Mouse (Mus musculus) heart, adult 18-20 months (tissue): ENCODE results near the gene Rfesd. TPM values are rescaled to one million over a fixed set of nuclear protein-coding genes. Genes with fewer than 3 reads are reported as not detected.

Source experiments
- DNase-seq, 2 experiments: peaks; one replicate each; pipeline ENCODE4 v3.0.0; 2021 to 2022; ENCODE audit warnings: mixed read lengths in 1 of 2
- long read RNA-seq, 2 experiments: library from polyadenylated mRNA; stranded (forward); transcript quantifications; one replicate each; pipeline ENCODE4 v2.0.0; 2021
- total RNA-seq, 2 experiments: library from RNA; stranded (reverse); gene quantifications; 2 replicates each; pipeline ENCODE4 v1.2.3; 2021

The Rfesd gene
- total RNA-seq = 10 to 100 TPM; 11.6 to 13.8 TPM
- long read RNA-seq, experiment 1, transcript Rfesd-202 (4 exons, 595 nt) = major isoform, 7 of 14 reads
- long read RNA-seq, experiment 1, partial matches to known transcripts = 2 of 14 reads
- long read RNA-seq, experiment 1, other reads (novel, unspliced or antisense) = 1 of 14 reads
- long read RNA-seq, experiment 2, transcript Rfesd-203 (4 exons, 1,436 nt) = major isoform, 5 of 14 reads
- long read RNA-seq, experiment 2, transcript Rfesd-202 (4 exons, 595 nt) = major isoform, 5 of 14 reads
- long read RNA-seq, experiment 2, partial matches to known transcripts = 2 of 14 reads
- long read RNA-seq, experiment 2, other reads (novel, unspliced or antisense) = 1 of 14 reads

DNA sequence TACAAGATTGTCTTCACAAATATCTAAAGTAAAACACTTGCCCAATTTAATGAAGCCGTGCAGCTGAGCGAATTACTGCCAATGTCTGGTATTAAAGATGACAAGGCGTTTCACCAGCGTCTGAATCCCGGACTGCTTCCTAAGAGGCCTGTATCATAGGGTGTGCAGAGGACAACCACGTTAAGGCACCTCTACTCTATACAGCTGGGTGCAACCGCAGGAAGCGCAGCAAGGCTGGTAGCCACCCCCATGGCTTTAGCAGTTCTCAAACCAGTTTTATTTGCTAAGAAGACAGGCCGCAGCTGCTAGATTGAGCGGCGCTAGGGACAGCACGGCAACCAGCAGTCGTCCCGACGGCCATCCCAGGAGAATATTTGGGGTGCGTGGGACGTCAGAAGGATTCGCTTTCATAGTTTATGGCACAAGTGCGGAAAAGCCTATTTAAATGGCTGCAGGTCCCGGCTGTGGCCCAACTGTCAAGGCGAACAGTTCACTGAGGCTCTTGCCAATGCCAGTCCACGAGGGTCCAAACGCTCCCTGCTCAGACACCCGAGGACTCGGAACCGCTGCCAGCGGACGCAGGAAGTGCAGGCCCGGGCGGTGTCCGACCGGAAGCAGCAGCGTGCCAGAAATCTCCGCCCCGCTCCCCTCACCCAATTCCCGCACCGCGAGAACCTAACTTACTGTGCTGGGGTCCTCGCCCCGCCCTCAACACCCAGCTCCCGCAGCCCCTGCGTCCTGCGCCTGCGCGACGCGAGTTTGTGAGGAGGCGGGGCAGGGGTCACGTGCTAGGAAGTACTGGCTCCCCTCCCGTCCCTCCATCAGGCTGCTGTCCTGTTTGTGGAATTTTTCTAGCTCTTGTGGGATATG lies at the start of gene Rfesd:
Gene Rfesd (minus strand): TSS at position 746 of the 870 bp plus-strand sequence.
- peak; percentile 98 to 99 for DNase-seq

DNA sequence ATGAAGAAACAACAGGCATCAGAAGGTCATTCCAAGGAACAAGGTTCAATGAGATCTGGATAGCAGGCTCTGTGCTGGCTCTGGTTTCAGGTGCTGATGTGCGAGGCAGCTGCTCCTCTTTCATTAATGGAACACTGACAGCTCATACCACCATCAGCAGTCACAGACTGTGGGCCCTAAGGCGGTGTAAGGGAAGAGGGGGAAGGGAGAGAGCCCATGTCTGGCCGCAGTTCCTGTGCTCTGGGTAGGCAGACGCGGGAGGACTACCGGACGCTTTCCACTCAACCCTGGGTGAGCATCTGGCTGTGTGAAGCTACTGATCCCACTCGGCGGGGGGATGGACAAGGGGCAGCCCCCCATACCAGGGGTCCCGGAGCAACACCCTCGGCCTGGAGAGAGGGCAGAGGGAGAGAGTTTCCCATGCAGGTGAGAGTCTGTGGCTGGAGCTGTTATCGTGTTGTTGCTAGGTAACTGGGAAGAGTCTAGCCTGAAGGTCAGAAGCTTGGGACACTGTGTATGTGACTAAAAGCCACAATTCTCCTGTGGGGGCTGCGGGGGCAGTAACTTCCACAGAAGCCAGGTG lies 45.9 kb upstream of the Rfesd start:
- DNase-seq = no peak

DNA sequence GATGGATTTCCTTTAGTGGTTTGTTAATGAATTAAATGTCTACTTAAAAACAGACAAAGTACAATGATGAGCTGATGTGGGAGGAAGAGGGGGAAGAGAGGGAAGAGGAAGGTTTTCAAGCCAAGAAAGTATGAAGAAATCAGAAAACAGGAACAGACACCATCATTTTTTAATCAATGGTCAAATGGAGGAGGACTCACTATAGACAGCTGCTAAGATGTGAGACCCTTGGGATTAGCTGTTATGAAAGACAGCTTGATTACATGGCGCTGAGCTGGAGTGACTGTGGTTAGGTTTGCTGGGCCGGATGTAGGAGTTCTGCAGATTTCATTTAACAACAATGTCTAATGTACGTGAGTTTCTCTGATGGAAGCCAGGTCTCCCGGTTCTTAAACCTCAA lies 45.0 kb upstream of the Rfesd start:
- no peak for DNase-seq

DNA sequence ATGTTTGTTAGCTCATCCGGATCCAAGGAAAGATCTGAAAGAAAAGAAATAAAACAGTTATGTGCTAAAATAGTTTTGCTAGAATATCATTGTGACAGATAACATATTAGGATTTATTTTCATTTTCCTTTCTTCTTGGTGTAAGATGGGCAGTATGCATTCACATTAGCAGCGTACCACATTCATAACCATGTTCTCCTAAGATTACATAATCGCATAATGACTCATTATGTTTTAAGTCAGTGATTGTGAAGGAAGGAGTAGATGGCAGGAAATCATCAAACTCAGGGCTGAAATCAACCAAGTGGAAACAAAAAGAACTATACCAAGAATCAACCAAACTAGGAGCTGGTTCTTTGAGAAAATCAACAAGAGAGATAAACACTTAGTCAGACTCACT lies 44.0 kb upstream of the Rfesd start:
- DNase-seq = no peak

DNA sequence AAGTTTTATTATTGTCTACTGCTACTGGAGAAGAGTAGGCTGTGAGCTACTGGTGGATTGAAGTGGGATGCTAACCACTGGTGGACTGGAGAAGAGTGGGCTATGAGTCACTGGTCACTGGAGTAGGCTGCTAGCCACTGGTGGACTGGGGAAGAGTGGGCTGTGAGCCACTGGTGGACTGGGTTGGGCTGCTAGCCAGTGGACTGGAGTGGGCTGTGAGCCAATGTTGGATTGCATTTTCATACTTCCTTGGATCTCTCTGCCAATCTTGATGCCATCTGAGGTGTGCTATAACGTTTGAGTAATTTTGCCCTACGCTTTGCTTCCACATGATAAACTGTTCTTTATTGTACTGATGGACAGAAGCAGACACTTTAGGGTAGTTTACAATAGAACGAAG lies 43.6 kb upstream of the Rfesd start:
- no peak for DNase-seq

DNA sequence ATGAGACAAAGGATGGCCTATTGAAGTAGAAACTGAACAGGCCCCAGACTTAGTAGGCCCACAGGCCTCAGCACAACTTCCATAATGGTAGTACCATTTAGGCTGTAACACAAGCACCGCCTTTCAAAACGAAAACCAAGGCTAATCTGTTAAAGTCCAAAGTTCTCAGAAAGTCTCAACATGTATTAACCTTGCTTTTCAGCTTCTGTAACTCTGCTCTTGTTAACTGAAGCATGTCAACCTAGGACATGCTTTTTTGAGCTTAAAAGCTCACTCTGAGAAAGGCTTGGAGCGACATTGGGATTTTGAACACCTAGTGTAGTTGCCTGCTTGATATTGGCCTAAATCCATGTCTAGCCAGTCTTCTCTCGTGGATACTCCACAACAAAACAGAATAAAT lies 41.1 kb upstream of the Rfesd start:
- DNase-seq = no peak

DNA sequence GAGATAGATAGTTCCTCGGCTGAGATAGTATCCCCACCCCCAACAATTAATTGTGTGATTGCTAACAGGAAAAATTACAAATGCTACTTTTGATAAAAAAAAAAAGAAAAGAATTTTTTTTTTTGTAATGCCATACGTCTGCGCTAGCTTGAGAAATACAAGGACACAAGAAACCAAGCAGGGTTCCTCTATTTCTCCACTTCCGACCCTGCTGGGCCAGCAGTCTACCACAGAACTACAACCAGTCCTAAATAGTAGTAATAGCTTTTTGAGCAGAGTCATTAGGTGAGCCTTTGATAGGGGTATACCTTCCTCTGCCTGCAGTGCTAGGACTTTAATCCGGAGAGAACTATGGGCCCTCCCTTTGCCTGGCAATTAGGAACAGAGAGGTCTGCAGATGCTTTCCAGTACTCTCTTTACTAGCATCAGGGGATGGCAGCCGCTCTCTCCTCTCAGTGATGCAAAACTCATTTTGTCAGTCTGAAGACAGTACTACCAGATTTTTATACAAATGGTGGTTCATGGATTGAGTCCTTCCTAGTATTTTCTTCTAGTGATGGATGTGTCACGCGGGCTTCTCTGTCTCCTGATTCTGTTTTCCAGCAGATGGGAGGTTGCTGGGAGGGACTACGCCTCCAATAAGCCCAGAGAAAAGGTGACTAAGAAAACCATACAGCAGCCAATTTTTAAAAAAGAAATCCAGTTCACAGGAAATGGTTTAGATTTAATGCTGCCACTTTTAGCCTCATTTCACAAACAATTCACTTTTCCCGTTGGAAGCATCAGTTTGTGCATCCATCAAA lies 38.9 kb upstream of the Rfesd start:
- DNase-seq = no peak

DNA sequence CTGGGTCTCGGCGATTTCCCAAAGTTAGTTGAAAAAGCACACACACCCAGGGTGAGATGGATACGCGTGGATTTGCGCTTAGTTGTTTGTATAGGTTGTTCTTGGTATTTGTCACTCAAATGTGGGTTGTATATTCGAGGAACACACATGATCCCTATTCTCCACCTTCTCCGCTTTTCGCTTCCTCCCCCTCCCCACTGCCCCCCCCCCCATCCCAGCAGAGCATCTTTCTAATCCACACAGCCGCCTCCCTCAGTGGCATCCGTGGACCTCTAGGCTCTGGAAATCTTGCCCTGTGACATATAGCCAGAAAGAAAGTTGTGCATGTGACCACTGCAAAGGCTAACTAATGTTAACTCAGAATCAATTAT lies 38.4 kb upstream of the Rfesd start, which contains the start of gene Gpr150:
Gene Gpr150 (minus strand): TSS at position 101 of the 371 bp plus-strand sequence.
- DNase-seq = no peak

DNA sequence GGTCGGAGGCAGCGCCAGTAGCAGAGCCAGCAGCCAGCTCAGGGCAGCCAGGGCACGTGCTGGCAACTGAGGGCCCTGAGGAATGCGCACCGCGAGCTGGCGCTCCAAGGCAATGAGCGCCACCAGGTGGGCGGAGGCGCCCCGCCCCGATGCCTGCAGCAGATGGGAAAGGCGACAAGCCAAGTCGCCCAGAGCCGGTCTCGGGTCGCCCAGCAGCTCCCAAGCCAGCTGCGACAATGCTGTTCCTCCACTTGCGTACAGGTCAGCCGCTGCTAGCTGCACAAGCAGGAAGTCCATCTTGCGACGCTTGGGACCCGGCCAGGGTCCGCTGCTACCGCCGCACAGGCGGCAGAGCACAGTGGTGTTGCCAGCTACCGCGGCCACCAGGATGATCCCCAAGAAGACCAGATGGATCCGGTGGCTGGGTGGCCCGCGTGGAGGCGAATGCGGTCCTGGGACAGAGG lies 37.8 kb upstream of the Rfesd start:
- peak; percentile 62 to 65 for DNase-seq

DNA sequence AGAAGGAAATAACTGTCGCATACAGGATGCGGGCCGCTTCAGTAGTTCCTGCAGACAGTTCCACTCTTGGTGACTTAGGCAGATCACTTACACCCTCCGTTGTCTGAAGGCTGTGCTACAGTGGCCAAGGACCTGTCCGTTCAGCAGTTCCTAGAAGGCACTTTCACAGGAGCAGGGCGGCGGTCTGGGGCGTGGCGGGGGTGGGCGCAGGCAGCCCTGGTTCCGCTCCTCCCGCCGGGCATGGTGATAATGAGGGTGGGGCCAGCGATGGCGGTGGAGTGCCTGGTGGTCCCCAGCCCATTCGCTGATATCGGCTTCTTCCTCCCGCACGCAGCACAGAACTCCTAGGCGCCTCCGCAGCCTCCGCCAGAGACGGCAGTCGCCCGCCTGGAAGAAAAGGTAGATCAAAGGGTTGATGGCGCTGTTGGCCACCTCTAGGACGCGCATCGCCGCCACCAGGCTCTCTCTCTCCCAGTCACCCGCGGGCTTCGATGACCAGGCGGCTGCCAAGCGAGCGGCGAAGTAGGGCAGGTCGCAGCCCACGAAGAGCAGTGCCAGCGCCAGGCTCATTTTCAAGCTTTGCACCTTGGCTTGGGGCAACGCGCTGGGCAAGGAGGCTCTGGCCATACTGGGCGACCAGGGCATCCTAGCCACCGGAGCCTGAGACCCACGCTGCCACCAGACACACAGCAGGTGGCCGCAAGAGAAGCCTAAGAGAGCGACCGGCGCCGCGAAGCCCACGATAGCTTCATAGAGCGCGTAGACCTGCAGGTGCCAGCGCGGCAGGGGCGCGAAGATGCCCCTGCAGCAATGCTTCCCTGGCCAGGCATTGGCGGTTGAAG lies 37.1 kb upstream of the Rfesd start:
- peak; percentile 39 to 47 for DNase-seq

DNA sequence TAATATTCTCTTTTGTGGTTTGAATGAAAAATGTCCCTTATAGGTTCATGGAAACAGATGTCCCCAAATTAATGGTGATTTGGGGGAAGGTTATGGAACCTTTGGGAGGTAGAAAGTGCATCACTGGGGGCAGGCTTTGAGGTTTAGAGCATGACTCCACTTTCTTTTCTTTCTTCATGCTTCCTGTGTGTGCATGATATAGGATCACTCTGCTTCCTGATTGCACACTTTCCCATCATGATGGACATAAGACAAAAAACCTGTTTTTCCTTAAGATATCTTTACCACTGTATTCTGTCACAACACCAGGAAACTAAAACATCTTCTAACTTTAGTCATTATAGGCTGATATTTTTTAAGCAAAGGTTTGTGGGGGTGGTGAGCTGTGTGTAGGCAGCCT lies 26.5 kb upstream of the Rfesd start:
- no peak for DNase-seq

DNA sequence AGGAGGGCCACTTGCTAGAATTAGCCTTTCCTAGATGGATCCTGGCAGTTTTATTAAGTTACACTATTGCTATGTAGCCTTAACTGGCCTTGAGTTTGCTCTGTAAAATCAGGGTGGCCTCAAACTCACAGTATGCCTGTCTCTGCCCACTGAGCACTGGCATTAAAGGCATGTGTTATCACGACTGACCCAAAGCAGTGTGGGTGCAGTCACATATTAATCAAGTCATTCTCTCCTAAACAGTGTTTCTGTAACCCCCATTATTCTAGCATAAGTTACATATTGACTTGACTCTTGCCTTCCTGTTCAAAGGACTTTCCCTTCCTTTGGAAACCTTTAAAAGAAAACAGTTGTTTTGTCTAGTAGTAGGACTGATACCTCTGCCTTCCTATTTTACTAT lies 23.9 kb upstream of the Rfesd start:
- DNase-seq = no peak

DNA sequence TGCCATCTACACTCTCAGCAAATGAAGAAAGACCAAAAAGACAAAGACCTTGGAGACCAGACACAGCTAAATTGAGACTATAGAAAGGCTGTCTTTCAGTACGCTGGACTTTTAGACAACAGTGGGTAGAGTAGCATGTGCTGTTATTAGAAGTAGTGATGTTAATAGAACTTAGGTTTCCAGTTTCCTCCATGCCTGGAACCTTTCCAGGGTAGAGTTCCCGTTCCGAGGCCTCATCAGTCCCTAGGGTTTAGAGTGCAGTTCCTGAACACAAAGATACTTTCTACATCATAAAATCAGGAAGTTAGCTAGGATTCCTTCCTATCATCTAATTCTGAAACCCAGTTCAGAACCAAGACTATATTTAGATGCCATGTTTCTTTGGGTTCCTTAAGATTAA lies 6.1 kb upstream of the Rfesd start:
- peak; percentile 36 to 68 for DNase-seq

DNA sequence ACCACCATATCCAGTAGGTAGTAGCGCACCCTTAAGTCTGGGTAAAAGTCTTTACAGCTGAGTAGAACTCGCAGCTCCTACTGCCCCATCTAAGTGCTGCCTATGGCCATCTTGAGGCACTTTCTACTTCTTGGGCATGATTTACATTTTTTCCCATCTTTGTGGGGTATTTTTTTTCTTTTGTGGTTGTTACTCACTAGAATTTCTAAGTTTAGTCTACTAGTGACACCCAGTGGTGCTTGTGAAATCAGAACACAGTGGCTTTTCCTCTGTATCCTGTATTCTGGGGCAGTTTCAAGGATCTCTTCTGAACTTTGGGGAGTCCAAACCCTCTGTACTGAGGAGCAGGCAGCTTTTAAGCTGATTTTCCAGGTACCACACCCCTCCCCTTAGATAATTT lies 3.3 kb upstream of the Rfesd start:
- DNase-seq = peak in 1 of 2 experiments; percentile 8

DNA sequence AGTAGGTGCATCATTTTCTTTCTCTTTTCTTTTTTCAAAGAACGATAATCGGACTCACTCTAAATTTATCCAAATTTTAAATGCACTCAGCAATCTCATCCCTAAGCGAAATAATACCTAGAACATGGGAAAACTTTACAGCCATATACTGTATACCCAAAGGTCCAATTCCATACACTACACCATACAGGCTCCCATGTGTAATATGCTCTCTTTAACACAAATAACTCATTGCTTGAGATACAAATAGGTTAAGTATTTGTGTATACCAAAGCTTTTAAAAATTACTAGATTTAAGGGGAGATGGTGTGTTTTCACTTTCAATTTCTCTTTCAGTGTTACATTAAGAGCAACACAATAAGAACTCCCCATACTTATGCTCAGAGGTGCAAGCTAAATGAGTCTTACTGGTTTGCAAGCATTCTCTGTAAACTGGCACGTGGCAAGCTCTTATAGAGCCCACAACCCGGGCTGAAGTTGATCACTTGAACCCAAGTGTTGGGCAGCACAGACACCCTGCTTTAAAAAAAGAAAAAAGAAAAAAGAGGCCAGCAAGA lies 403 bp upstream of the Rfesd start:
- DNase-seq = peak in 1 of 2 experiments; percentile 27

DNA sequence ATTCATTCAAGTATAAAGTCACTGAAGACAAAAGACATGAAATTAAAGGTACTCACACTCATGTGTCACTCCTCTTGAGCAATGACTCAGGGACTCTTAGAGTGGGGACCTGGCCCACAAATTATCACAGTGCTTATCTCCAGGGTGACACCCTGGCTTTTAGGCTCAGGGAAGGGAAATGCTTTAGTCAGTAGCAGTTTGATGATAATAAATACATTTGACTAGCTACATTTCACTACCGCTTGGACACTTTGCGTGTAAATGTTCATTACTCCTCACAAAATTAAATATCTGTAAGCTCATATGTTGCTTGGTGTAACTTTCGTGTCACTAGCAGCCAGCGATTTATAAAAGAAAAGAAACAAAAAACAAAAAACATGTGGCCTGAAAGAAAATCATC lies 1.1 kb downstream of the Rfesd start:
- peak in 1 of 2 experiments; percentile 16 for DNase-seq

DNA sequence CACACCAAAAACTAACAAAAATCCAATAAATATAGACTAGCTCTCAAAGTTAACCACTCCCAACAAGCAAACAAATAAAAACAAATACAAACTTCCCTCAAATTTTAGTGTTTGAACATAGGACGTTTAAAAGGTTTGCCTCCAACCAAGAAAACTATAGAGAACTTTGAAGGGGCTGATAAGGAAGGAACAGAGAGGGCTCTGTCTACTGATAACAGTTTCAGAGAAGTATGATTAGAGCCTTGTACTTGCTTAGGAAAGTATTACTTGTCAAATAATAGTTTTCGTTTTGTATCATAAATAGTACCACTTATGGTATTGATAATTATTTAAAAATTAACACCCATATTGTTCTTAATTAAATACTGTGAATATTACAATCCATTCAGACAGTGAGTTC lies 4.0 kb downstream of the Rfesd start:
- no peak for DNase-seq

DNA sequence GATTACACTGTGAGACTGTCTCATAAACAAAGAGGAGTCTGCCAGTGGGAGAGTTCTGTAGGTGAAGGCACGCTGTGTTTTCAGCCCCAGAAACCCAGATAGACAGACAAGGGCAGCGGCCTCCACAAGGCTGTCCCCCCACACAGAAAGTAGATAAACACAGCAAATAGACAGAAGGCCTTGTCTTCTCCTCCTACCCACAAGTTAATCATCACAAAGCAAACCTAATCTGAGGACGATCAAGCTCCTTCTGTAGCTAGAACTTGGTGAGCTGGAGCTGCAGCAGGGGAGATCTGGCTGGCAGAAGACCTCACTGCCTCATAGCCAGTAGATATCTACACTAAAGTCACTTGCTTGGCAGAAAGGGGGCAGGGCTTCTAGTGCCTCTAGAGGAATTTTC lies 15.2 kb downstream of the Rfesd start:
- no peak for DNase-seq

DNA sequence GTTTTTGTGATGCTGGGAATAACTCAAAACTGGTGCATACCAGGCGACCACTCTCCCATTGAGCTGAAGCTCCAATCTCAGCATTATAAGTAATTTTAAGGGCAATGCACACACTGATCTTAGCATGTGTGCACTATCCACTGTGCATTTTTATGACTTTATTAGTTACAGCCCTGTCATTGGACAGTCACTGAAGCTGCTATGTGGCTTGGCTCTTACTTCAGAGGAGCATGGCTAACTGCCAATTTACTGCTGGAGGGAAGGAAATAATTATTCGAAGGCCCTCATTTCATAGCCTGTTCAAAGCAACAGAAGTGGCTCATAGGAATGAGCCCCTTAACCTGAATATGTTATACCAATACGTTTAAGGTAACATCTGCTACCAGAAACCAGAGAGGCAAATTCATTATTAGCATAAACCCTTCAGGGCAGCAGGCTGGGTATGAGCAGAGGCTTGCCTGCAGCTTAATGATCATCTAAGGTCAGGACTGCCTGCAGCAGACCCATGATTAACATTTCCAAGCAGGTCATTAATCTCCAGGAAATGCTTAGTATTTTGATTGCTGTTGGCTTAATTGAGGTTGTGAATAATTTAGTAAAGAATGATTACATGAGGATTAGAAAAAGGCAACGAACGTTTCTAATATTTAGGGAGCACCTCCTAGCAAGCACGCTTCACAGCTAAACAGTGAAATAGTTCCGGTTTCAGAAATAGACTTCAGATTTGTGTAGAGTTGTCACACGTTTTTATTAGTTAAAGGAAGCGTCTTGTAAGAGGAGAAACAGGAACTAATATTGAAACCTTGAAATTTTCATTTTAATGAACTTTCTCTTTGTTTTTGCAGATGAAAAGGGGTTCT lies 26.1 kb downstream of the Rfesd start:
- peak; percentile 25 to 35 for DNase-seq

DNA sequence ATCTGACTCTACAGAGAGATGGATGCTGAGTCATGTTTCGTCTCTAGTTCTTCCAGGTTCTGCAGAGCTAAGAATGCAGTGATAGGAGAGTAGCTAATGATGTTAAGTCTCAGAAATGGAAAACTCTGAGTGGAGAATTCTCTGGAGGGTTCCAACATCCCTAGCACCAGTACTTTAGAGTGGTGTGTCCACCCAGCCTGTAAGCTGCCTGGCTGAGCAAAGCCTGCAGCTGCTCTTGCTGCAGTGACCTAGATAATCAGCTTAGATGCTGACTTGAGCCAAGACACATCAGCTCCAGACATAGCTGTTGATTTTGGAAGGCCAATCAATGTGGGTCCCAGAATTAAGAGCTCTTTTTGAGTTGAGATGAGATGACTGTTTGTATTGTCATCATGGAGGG lies 30.4 kb downstream of the Rfesd start:
- DNase-seq = peak; percentile 29 to 75
